Mouse (Mus musculus) CD8-positive naive resting alpha-beta T cell, adult 2 months (primary cell): ENCODE measurements around the gene Trank1.

Source experiments
- DNase-seq, 2 experiments: peaks; one replicate each; pipeline ENCODE4 v3.0.0; 2022; ENCODE audit warnings: low read depth in 2 of 2, low spot score in 2 of 2

Gene Trank1

DNA sequence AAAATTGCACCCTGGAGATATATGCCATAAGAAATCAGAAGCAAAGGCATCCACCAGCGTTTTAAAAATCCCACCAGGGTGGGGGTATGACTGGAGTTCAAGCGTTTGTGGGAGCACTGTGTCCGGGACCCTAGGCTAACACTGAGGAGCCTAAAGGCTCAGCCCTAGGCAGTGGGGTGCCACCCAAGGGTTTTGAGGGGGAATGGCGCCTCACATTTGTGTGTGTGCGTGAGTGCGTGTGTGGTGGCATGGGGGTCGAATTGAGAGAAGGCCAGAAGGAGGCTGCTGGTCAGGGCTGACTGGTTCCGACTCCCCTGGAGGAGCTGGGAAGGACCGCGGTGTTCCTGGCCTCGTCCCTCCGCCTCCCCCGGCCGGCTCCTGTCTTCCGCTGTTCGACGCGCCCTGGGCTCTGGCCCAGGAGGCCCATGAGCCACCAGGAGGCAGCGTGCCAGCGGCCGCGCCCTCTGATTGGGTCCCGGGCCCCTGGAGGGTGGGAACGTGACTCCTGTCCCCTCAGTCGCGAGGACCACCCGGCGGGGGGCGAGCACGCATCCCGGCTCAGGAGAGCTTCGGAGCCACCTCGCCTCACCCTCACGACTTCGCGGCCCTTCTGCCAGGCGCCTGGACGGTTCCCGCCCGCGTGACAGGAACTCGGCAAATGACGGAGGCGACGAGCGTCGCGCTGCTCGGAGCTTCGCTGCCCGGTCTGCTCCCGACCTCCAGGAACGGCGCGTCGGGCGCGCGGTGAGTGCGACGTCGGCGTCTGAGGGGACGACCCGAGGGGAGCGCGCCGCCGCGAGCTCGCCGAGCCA is at the start of gene Trank1:
Gene Trank1 (plus strand): TSS at position 709 of the 812 bp plus-strand sequence.
- DNase-seq = no peak

DNA sequence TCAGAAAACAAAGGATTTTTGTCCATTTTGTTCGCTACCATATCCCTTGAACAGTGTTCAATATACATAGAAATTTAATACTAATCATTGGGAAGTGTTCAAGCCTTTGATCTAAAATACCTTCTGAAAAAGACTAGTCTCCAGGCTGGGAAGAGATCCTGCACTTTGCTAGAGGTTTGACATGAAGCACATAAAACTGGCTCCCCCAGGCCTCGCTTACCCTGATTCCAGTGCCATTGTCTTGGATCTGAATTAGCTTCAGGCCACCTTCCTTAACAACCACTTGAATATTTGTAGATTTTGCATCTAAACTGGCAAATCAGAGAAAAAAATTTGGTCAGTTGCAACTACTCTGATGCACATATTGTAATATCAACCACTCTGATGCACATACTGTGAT is 43.5 kb upstream of the Trank1 start:
- no peak for DNase-seq

- no peak for DNase-seq
Observed at GRCm38 (mm10) chr9:111270606-111271005, 40.9 kb upstream of the Trank1 start.

- no peak for DNase-seq
Observed at GRCm38 (mm10) chr9:111271056-111271433, 40.5 kb upstream of the Trank1 start.

DNA sequence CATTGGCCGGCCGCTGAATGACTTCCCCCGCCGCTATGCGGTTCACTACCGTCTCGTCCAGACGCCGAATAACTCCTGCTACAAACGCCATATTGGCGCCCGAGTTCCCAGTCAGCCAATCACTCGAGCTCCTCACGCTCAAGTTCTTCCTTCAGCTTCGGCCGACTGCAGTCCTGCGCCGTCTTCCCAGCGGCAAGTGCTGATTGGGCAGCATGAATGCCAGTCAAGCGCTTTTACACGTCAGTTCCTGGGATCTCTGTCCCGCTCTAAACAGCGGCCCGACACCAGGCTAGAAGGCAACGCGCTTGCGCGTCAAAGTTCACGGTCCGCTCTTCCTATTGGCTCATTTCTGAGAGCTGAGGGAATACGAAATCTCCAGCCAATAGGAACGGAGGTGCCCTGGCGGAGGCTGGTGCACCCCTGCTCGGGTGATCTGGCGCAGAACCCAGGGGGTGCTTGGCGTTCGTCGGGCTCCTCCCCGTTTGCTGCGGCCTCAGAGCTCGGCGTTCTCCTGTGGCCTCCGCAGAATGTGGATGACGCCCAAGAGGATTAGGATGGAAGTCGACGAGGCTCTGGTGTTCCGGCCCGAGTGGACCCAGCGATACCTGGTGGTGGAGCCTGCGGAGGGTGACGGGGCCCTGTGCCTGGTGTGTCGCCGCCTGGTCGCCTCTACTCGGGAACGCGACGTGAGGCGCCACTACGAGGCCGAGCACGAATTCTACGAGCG is 39.9 kb upstream of the Trank1 start, which contains the start of the genes Mlh1 and Epm2aip1:
Gene Mlh1 (minus strand): TSS at position 358 of the 727 bp plus-strand sequence.
Gene Epm2aip1 (plus strand): TSS at position 496 of the 727 bp plus-strand sequence.
- DNase-seq = peak; percentile 96 to 97

DNA sequence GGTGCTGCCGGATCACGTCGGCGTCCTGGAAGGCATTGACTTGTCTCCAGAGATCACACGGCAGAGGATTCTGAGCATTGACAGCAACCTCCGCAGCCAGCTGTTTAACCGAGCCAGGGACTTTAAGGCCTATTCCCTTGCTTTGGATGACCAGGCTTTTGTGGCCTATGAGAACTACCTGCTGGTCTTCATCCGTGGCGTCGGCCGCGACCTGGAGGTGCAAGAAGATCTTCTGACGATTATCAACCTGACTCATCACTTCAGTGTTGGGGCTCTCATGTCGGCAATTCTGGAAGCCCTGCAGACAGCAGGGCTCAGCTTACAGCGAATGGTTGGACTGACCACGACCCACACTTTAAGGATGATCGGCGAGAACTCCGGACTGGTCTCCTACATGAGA is 39.2 kb upstream of the Trank1 start:
- DNase-seq = peak; percentile 2 to 3

DNA sequence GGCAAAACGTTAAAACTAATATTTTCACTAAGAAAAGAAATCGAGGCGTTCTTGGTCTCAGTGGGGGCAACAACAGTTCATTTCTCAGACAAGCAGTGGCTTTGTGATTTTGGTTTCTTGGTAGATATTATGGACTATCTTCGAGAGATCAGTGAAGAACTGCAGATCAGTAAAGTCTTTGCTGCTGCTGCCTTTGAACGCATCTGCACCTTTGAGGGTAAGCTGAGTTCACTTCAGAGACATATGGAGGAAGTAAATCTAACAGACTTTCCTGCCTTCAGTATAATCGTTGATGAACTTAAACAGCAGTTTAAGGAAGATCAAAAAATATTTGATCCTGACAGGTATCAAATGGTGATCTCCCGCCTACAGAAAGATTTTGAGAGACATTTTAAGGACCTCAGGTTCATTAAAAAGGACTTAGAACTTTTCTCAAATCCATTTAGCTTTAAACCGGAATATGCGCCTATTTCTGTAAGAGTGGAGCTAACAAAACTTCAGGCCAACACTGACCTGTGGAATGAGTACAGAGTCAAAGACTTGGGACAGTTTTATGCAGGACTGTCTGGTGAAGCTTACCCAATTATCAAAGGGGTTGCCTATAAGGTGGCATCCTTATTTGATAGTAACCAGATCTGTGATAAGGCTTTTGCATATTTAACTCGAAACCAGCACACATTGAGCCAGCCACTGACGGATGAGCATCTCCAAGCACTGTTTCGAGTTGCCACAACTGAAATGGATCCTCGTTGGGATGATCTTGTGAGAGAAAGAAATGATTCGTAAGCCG is 38.3 kb upstream of the Trank1 start:
- no peak for DNase-seq

GRCm38 (mm10) chr9:111273958-111274357 is 37.6 kb upstream of the Trank1 start:
- DNase-seq = no peak

- peak in 1 of 2 experiments; percentile 18 for DNase-seq
Observed at GRCm38 (mm10) chr9:111275156-111275555, 36.4 kb upstream of the Trank1 start.

- no peak for DNase-seq
Observed at GRCm38 (mm10) chr9:111285061-111285460, 26.5 kb upstream of the Trank1 start.

GRCm38 (mm10) chr9:111285676-111286075 is 25.9 kb upstream of the Trank1 start:
- no peak for DNase-seq

- DNase-seq = no peak
Observed at GRCm38 (mm10) chr9:111286468-111286867, 25.1 kb upstream of the Trank1 start.

- no peak for DNase-seq
Observed at GRCm38 (mm10) chr9:111287956-111288355, 23.6 kb upstream of the Trank1 start.

DNA sequence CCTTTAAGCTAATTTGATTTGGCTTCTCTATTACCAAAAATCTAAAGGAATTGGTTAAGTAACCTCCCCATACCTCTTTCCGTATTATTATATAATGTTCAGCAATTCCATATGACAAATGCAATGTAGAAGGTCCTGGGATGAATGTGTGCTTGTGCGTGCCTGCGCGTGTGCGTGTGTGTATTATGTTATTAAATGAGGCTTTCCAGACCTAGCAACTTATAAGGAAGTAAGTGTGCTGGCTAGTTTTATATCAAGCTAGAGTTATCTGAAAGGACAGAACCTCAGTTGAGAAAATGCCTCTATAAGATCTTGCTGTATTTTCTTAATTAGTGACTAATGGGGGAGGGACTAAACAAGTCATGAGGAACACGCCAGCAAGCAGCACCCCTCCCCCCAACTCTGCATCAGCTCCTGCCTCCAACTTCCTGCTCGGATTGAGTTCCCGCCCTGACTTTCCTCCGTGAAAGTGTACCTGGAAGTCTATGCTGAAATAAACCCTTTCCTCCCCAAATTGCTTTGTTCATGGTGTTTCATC is 22.2 kb upstream of the Trank1 start:
- no peak for DNase-seq

DNA sequence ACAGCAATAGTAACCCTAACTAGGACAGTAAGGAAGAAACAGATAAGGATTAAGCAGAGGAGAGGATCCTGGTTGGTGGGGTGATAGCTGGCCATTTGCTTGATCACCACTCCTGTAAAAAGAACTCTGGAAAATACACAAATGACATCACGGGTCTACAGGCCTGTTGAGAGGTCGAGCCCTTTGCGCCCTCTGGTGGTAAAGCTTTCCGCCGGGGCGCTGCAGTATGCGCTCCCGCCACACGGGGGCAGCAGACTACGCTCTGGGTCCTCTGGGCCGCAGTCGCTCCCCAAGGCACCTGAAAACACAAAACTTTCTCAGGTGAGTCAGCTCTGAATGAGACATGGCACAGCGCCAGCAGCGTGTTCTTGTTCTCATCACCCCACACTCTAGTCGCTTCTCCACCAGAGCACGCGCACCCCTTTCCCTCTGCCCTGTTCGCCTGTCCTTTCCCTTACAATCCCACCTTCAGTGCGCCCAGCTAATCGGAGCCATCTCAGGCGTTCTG is 21.7 kb upstream of the Trank1 start:
- peak; percentile 91 to 93 for DNase-seq

DNA sequence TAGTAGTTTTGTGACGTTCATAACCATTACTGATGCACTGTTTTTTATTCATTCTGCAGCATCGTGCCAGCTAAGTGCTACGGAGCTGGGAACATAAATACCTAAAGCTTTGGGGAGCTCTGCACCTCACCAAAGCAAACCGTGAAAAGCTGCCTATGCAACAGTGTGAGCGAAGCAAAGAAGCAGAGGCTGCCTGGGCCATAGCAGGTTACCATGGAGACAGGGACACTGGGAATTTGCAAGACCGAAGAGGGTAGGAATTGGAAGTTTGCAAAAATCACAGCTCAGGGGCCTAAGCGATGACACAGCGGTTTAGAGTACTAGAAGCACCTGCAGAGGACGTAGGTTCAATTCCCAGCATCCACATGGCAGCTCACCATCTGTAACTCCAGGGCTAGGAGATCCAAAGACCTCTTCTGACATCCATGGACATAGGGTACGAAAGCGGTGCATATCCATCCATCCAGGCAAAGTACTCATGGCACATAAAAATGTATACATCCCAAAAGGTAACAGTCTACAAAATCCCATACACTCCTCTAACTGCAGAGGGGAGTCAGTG is 20.9 kb upstream of the Trank1 start:
- no peak for DNase-seq

GRCm38 (mm10) chr9:111293234-111293633 is 18.3 kb upstream of the Trank1 start:
- no peak for DNase-seq

DNA sequence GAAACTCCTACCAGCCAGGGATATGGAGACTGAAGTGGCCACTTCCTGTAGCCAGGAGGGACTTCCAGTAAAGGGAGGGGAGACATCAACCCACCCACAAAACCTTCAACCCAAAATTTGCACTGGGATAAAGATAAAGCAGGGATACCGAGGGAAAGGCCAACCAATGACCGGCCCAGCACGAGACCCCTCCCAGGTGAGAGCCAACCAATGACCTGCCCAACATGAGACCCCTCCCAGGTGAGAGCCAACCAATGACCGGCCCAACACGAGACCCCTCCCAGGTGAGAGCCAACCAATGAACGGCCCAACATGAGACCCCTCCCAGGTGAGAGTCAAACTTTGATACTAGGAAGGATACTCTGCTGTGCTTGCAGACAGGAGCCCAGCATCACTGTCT is 16.6 kb upstream of the Trank1 start:
- DNase-seq = no peak

GRCm38 (mm10) chr9:111295323-111295722 is 16.2 kb upstream of the Trank1 start:
- DNase-seq = no peak

DNA sequence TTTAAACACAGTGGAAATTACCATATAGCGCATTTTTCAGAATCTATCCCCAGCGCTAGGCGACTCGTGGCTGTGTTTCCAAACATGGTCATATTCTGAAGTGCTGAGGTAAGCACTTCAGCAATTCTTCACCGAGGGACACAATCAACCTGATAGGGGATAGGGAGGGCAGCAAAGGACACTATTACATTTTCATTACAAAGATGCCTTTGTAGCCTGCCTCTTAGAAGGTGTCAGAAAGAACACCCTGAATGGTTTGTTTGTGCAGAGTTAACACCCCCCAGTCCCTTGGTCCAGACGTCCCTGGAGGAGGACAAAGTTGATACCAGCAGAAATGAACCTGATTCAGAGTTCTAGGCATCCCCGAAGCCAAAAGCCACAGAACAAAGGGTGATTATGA is 15.1 kb upstream of the Trank1 start:
- no peak for DNase-seq

GRCm38 (mm10) chr9:111298606-111299005 is 12.9 kb upstream of the Trank1 start:
- DNase-seq = no peak
